Mouse (Mus musculus): ENCODE results near the gene 1700037C18Rik. TPM values are rescaled to one million over a fixed set of nuclear protein-coding genes. Genes with fewer than 3 reads are reported as not detected.
A peak's percentile ranks its signal among the peaks of the same experiment; 100 is the strongest.

The 1700037C18Rik gene
- total RNA-seq (2014; fragmentation: Nextera tagmentation) (0.77 and 6.1 TPM in 2 replicates), total RNA-seq (2017) (1.1 and 5.2 TPM in 2 replicates)

DNA sequence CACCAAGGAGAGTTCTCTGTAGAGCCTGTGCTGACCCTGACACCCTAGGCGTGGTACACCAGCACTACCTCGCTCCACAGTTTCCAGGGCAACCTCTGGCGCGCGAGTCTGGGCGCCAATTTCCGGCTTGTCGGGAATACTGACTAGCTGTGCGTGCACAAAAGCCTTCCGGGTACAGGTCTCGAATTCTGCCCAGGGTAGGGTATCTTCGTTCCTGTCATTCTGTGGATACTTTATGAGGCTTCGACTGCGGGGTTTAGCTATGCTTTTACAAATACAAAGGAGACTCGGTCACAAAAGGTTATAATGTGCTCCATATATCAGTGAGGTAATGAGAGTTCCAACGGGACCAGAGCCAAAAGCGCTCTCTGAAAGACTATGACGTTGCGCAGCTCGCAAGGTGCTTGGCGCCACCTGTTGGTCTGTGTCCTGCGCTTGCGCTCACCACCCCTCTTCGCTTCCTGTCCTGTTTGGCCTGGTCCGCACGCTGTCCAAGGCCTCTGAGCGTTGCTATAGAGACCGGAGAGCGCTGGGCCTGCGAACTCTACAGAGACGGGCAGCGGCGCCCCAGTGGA lies at the start of gene 1700037C18Rik, which contains the start of gene Cluap1:
Gene 1700037C18Rik, minus strand, starts transcription at position 153 of the 575 bp plus-strand sequence.
Gene Cluap1, plus strand, starts transcription at position 265 of the 575 bp plus-strand sequence.
- ATAC-seq (replicated peaks; ENCODE audit: low FRiP score, low TSS enrichment, poor library complexity, severe bottlenecking): peak; percentile 92

DNA sequence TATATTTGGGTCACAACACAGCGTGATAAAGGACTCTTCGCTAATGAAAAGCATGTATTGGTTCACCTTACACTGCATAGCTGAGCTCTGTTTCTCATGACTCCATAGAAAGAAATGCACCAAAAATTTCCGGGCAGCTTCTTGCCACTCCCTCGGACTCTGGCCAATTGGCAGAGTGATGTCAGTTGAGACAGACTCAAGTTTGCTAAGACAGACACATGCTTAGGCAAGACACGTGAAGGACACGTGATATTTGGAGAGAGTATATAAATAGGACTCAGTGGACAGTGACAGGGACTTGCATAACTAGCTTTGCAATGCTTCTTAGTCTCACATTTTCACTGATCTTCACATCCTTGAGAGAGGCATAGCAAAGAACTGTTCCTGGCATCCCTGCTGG lies 47.9 kb upstream of the 1700037C18Rik start:
- ATAC-seq (replicated peaks; ENCODE audit: low FRiP score, low TSS enrichment, poor library complexity, severe bottlenecking): no peak

DNA sequence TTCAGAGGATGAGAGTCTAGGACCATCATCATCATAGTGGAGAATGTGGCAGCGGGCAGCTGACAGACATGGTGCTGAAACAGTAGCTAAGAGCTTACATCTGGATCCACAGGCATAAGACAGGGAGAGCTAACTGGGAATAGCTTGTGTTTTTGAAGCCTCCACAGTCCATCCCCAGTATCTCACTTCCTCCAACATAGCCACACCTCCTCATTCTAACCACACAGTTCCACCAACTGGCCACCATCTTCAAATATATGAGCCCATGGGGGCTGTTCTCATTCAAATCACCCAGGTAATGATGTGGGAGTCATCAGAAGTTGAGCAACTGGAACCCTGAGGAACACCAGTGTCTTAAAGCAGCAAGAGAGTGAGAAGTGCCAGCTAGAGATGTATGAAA lies 42.7 kb upstream of the 1700037C18Rik start:
- no peak for ATAC-seq (replicated peaks; ENCODE audit: low FRiP score, low TSS enrichment, poor library complexity, severe bottlenecking)

DNA sequence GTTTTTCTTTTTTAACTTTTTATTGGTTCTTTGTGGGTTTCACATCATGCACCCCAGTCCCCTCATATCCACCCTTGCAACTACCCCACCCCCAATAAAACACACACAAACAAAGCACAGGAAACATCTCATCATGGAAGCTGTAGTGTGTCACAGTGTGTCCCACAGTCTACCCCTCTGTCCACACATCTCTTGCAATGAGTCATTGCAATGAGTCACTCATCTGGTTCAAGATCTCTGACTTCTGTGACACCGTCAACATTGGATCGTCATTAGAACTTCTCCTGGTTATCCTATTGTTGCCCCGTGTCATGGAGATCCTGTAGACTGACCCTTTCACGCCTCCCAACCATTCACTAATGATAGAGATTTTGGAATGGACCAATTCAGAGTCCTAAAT lies 26.2 kb upstream of the 1700037C18Rik start:
- no peak for ATAC-seq (replicated peaks; ENCODE audit: low FRiP score, low TSS enrichment, poor library complexity, severe bottlenecking)

DNA sequence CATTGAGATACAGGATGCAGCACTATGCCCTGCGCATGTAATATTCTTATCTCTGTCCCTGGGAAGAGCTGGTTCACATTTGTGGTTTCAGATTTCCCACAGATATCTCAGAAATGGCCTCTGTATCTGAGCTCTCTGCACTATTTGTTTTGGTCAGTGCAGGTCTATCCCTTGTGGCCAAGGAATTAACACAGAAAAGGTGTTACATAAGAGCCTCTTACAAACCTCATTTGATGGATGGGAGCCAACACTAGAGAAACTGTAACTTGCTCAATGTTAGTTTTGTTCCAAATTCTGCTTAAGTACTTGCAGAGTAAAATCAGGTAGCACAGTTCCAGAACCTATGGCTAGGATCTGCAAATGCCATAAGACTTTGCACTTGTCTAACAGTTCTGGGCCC lies 25.6 kb upstream of the 1700037C18Rik start:
- ATAC-seq (replicated peaks; ENCODE audit: low FRiP score, low TSS enrichment, poor library complexity, severe bottlenecking): no peak

DNA sequence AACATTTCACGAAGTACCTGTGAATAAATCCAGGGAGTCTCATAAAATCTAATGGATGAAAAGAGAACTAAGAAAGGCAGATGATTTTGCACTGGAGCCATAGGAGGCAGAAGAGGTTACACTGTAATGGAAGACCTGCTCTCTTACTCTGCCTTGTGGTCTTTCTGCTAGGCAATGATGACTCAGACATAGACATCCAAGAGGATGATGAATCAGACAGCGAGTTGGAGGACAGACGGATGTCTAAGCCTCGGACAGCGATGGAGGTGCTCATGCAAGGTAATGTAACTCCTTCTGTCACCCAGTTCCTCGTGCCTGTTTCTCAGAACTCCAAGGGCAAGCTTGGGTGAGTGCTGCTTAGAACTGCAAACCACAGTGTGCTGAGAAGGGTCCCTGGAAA lies 25.0 kb upstream of the 1700037C18Rik start:
- no peak for ATAC-seq (replicated peaks; ENCODE audit: low FRiP score, low TSS enrichment, poor library complexity, severe bottlenecking)

DNA sequence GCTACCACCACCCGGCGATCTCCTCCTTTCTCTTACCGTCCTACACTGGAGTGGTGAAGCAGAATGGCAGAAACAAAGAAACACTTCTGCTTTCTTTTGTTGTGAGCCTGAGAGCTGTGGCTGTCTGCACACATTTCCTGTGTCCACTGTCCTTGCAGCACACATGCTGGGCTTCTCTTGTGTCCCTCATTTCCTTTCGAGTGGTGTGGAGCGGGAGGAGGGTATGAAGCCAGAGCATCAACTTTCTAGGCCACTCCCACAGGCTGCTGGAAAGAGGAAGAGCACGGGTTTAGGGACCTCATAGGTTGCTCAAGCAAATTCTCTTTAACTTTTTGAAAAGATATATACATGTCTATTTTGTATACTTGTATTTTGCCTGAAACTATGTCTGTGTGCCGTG lies 20.7 kb upstream of the 1700037C18Rik start:
- no peak for ATAC-seq (replicated peaks; ENCODE audit: low FRiP score, low TSS enrichment, poor library complexity, severe bottlenecking)

DNA sequence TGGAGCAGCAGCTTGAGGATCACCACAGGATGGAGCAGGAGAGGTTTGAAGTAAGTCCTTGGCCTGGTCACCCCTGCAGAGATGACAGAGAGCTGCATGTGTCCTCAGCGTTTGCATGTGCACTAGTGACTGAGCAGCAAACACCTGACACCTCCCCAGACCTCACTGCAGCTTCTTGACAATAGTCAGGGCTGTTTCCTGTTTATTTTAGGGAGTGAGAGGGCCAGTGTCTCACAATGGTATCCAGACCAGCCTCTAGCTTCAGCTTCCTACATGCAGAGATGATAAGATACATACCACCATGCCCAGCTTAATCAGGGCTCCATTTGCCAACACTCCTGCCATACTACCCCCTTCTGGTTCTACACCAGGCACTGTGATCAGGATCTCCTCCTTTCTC lies 20.1 kb upstream of the 1700037C18Rik start:
- no peak for ATAC-seq (replicated peaks; ENCODE audit: low FRiP score, low TSS enrichment, poor library complexity, severe bottlenecking)

DNA sequence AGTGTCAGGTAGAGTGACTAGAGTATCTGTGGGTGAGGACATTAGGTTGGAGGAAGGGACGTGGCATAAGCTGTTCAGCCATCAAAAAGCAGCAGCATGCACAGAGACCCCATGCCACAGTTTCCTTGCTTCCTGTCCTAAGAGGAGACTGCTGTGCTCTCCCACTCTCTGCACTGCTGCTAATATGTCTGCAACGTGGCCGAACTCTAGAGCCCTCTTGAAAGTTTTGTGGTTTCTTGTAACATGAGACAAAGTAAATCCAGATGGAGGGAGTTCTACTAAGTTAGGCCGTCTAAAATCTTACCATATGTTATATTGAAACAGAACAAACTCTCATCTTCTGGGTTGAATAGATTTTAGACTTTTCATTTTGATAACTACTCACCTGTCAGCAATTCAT lies 15.5 kb upstream of the 1700037C18Rik start:
- ATAC-seq (replicated peaks; ENCODE audit: low FRiP score, low TSS enrichment, poor library complexity, severe bottlenecking): no peak

DNA sequence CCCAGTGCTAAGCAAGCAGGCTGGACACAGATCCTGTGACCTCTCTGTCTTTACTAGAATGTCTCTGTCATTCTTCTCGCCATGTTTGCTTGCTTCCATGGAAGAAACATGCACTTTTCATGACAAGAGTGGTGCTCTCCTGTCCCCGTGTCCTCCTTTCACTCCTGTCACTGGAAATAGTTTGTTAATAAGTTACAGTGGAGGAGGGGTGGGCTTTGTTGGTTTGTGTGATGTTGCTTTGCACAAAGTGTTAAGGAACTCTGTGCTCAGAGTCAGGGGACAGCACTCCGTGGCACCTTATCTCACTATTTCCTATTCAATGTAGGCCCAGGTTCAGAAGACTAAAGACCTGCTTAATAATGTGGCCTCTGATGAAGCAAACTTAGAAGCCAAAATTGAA lies 15.0 kb upstream of the 1700037C18Rik start:
- no peak for ATAC-seq (replicated peaks; ENCODE audit: low FRiP score, low TSS enrichment, poor library complexity, severe bottlenecking)

DNA sequence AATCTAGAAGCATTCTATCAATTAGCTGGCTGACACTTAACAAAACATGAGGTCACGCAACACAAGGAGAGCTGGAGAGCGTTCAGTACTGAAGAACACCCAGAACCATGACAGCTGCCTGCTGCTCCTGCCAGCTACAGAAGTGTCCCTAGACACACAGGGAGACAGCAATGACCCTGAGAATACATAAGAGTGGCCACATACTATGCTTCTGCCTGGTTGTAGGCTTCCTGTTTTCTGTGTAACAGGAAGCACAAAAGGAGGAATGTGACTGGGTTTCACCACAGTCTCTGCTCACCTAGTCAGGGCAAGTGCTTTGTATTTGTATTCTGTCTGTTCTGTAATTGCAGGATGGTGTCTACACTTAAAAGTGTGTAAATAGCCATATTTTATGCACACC lies 12.3 kb upstream of the 1700037C18Rik start:
- ATAC-seq (replicated peaks; ENCODE audit: low FRiP score, low TSS enrichment, poor library complexity, severe bottlenecking): no peak

DNA sequence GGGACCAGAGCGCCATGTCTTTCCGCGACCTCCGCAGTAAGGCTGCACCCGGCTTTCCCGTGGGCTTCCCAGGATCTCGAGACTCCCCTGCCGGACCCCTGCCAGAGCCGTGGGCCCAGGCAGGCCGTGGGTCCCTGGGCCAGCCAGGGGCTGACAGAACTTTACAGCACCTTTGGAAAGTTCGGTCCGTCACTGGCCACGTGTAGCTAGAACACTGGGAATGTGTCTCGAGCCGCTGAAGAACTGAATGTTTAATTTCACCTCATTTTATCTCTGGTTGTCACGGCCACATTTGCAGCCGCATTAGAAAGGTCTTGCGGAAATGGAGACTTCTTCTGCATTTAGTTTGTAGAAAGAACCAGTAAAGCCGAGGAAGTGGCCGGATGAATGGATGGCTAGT lies 629 bp upstream of the 1700037C18Rik start:
- ATAC-seq (replicated peaks; ENCODE audit: low FRiP score, low TSS enrichment, poor library complexity, severe bottlenecking): no peak

DNA sequence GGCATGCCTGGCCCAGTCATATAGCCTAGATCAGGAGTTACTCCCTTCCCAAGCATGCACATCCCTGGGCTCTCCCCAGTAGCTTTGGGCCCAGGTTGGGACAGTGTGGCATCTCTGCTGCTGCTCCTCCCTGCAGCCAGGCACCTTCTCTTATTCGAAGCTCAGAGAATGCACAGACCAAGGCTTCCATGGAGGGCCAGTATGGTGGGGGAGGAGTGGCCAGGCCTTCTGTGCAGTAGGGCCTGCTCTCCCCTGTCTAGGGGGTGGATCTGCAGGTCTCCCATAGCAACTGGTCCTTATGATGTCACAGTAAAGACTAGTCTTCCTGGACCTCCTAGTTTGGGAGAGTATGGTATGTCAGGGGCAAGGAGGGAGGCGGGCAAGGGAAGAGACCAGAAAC lies 1.0 kb downstream of the 1700037C18Rik start:
- no peak for ATAC-seq (replicated peaks; ENCODE audit: low FRiP score, low TSS enrichment, poor library complexity, severe bottlenecking)

DNA sequence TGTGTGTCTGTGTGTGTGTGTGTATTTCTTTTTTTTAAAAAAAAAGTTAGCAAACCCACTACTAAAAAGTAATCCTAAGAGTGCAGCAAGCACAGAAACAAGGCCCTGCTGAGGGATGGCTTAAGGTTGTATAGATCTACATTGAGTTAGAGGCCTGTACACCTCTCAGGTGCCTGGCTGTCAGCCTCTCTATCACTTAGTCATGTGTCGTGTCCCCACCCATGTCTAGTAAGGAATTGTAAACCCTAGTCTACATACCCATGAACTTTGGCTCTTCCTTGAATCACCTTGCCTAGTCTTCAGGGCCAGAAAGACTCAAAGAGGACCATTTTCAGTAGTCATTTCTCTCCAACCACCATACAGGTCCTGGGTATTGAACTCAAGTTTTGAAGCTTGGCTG lies 11.9 kb downstream of the 1700037C18Rik start:
- ATAC-seq (replicated peaks; ENCODE audit: low FRiP score, low TSS enrichment, poor library complexity, severe bottlenecking): no peak

DNA sequence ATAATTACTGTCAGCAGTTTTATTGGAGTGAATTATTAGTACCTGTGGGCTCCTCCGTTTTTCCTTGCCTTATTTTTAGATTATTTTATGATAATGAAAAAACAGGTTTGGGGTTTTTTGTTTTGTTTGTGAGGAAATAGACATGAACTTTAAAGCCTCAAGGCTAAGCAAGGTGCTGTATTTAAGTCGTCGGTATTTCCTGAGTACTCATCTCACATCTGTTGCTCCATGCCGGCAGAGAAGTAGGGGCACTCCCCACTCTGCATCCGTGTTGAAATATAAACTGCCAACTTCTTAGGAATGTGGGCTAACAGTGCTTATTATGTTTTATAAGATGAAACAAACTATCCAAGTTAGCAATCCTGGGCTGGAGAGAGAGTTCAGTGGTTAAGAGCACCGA lies 12.4 kb downstream of the 1700037C18Rik start:
- ATAC-seq (replicated peaks; ENCODE audit: low FRiP score, low TSS enrichment, poor library complexity, severe bottlenecking): no peak

DNA sequence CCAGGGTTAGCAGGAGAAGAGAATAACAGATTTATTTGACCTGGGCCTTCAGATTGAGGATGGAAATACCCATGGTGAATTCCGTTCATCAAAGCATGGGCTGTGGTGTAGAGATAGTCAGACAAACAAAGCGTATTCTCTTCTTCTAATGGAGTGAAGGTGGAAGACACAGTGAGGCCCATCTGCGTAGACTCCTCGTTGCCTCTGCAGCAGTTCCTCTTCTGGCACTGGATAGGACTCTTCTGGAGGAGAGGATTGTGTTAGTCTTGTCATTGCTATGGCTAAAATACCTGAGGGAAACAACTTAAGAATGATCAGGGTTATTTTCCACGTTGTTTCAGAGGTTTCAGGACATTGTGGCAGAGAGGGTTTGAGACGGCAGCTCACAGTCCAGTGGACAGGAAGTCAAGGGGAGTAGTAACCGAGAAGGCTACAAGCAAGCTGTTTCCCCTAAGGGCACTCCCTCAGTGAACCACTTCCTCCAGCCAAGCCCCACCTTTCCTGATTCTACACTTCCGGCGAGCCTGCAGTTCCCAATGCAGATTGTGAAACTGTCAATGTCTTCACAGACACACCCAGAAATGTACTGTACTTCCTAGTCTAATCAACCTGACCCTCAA lies 13.2 kb downstream of the 1700037C18Rik start:
- peak; percentile 83 for ATAC-seq (replicated peaks; ENCODE audit: low FRiP score, low TSS enrichment, poor library complexity, severe bottlenecking)

DNA sequence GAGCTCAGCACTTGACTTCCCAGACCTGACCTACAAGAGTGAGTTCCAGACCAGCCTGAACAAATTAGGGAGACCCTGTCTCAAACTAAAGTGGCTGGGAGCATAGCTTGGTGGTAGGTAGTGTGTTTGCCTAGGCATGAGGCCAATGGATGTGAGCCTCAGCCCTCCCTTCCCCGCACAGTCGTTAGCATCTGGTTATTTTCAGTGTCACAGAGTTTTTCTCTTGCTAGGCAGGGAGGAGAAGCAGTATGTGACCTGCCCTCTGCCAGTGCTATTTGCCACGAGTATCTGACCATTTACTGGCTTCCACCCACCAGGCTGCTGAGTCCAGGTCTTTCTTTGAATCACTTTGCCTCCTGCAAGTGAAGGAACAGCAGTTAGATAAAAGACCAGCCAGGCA lies 14.8 kb downstream of the 1700037C18Rik start:
- no peak for ATAC-seq (replicated peaks; ENCODE audit: low FRiP score, low TSS enrichment, poor library complexity, severe bottlenecking)

DNA sequence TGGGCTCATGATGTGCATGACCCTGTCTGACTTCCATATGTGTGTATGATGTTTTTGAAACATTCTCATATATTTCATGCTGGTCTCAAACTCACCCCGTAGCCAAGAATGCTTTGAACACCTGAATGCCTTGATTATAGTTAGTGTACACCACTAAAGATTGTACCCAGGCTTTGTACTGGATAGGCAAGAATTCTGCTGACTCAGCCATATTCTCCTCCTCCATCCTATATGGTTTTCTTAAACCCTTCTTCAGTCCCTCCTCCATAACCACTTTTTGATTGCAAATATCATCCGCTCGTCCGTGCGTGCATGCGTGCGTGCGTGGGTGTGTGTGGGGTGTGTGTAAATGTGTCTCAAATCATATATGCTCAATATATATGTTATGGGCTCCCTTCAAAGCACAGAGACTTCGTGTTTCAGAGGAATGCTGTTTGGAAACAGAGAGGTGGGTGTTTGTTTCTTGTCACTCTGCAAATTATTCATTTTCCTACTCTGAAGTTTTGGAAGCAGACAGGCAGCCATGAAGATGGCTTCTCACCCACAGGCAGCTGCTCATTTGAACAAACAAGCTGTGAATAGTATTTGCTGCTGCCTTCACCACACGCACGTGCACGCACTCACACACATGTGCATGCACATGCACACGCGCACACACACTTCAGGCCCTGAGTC lies 16.7 kb downstream of the 1700037C18Rik start:
- ATAC-seq (replicated peaks; ENCODE audit: low FRiP score, low TSS enrichment, poor library complexity, severe bottlenecking): no peak

DNA sequence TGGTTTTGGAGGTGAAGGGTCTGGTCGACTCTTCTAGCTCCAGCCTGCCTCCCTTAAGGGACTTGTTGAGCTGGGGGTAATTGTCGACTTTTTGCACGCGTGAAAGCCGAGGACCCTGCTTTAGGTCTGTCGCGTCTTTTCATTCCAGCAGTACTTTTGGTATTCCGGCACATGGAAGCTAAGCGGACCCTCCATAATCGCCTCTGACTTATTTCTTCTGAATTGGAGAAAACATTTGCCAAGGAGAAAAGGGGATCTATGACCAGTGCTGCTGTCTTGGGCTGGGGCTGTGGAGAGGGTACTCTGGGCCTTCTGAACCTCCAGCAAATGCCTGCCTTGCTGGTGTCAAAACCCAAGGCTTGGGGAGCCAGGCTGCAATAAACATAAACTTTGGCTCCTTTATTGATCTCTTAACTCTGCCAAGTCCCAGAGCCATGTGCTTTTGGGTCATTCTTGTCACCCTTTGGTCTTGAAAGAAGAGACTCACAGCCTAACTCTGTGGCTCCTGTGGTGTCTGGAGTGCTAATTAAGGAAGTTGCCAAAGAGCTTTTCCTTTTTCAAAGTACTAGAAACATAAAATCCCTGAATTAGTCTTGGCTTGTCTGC lies 23.3 kb downstream of the 1700037C18Rik start:
- no peak for ATAC-seq (replicated peaks; ENCODE audit: low FRiP score, low TSS enrichment, poor library complexity, severe bottlenecking)

DNA sequence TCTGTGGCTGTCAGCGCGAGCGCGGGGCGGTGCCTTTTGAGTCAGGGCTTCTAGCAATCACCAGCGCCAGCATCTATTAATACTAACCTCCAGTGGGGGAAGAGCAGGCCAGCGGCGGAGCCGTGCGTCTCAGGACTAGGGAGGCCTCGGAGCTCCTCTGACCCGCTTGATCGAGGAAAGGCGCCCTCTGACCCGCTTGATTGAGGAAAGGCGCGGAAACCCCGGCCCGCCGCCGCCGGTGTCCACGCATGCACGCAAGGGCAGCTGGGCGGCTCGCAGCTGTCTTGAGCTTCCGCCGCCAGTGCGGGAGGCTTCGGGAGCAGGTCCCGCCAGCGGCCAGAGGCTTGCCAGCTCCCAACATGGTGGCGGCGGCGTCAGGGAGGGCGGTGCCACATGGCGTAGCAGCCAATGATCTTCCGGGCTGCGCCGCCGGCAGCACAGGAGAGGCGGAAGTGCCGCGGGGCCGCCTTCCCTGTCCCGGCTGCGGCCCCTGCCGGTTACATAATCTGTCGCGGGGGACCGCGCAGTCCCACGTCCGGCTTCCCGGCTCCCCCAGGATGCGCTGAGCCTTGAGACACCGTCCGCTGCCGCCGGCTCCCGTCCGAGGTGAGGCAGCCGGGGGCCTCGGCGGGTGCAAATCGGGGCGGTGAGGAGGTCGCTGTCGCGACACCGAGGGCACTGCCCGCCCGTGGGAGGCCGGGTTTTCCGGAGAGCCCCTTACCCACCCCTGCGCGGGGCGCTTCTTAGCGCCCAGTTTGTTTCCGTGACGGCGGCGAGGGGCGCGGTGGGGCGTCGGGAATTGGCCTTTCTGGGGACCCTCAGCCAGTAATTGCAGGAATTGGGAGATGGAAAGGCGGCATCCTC lies 24.1 kb downstream of the 1700037C18Rik start, which contains the start of the genes Zfp597 and Gm20695:
Gene Zfp597, minus strand, starts transcription at position 361 of the 864 bp plus-strand sequence.
Gene Gm20695, plus strand, starts transcription at position 448 of the 864 bp plus-strand sequence.
- ATAC-seq (replicated peaks; ENCODE audit: low FRiP score, low TSS enrichment, poor library complexity, severe bottlenecking): peak; percentile 98

Data from megakaryocyte-erythroid progenitor cell, adult 5-6 weeks (primary cell).